Mouse (Mus musculus) midbrain, embryonic 16.5 days (tissue): Measurements from ENCODE around the gene Prim2. TPM values are rescaled to one million over a fixed set of nuclear protein-coding genes. Genes with fewer than 3 reads are reported as not detected.
A peak's percentile ranks its signal among the peaks of the same experiment; 100 is the strongest.
"Not testable (repeated sequence)": the region's sequence is repeated elsewhere in the genome, so short reads cannot be mapped to it uniquely, and the experiment has no call there.

Experiments used
- ATAC-seq: fragments of 200-750 bp; cut with Nextera tagmentation; 2 replicates; pipeline ENCODE4 v1.8.0; 2017; ENCODE audit warnings: moderate TSS enrichment
- H3K27ac ChIP-seq: fragments of 300-500 bp; sonication (generic); 2 replicates; pipeline ENCODE4 v1.5.1; 2014; ENCODE audit warnings: mild to moderate bottlenecking, low read length, mixed read lengths
- H3K27me3 ChIP-seq: fragments of 300-500 bp; sonication (generic); 2 replicates; pipeline ENCODE4 v1.6.1; 2014; ENCODE audit warnings: low read depth, low read length, mixed read lengths; ENCODE audit not compliant: control insufficient read depth, insufficient read depth
- H3K36me3 ChIP-seq: fragments of 300-500 bp; sonication (generic); 2 replicates; pipeline ENCODE4 v1.6.1; 2014; ENCODE audit warnings: mild to moderate bottlenecking, low read length, moderate library complexity, mixed read lengths; ENCODE audit not compliant: control insufficient read depth, insufficient read depth
- H3K4me1 ChIP-seq: fragments of 300-500 bp; sonication (generic); 2 replicates; pipeline ENCODE4 v1.6.1; 2014; ENCODE audit warnings: mild to moderate bottlenecking, low read length, mixed read lengths; ENCODE audit not compliant: control insufficient read depth, insufficient read depth
- H3K4me2 ChIP-seq: fragments of 300-500 bp; sonication (generic); 2 replicates; pipeline ENCODE4 v1.6.1; 2014; ENCODE audit warnings: mild to moderate bottlenecking, low read length, mixed read lengths
- H3K4me3 ChIP-seq: fragments of 300-500 bp; sonication (generic); 2 replicates; pipeline ENCODE4 v1.5.1; 2014; ENCODE audit warnings: low read depth, mild to moderate bottlenecking, low read length, moderate library complexity, mixed read lengths
- H3K9ac ChIP-seq: fragments of 300-500 bp; sonication (generic); 2 replicates; pipeline ENCODE4 v1.6.1; 2014; ENCODE audit warnings: low read depth, low read length, mixed read lengths
- H3K9me3 ChIP-seq: fragments of 300-500 bp; sonication (generic); replicated peaks from 2 replicates; pipeline ENCODE4 v1.6.1; 2014; ENCODE audit warnings: mild to moderate bottlenecking, low read length, mixed read lengths; ENCODE audit not compliant: control insufficient read depth, poor library complexity, severe bottlenecking
- WGBS: fragments of 180-500 bp; shearing (Covaris S2); extraction: QIAGEN DNeasy Blood & Tissue Kit; methylation state at CpG from one replicate; pipeline ENCODE4 v1.1.7; 2014; 5-methylcytosine and 5-hydroxymethylcytosine counted together
- polyA plus RNA-seq: library from polyadenylated mRNA; unstranded; fragments of >200 nt; fragmentation: Nextera tagmentation; extraction: Ambion mirVana; gene quantifications from 2 replicates; pipeline ENCODE4 v1.2.1, GENCODE M21; 2015

The Prim2 gene
- polyA plus RNA-seq, 1 experiment from 2014 or later, result 21.4 TPM

GRCm38 (mm10) chr1:33647173-33647572, 22.4 kb downstream of the Prim2 start:
- Histone ChIP-seq H3K9me3 (no peaks in the 10 kb centered on the region), H3K27ac (no peak overlapping the region), H3K4me1 (no peaks in the 10 kb centered on the region), H3K36me3 (peaks cover 3% of the 10 kb centered on the region; the same call in 1 of the 2 replicates), H3K9ac (no peak overlapping the region), H3K27me3 (no peaks in the 10 kb centered on the region), H3K4me2 (no peak overlapping the region), H3K4me3 (no peak overlapping the region)
- peak; percentile 93 for ATAC-seq
- WGBS, result 70% methylated on average over 4 of the region's 4 CpGs

DNA sequence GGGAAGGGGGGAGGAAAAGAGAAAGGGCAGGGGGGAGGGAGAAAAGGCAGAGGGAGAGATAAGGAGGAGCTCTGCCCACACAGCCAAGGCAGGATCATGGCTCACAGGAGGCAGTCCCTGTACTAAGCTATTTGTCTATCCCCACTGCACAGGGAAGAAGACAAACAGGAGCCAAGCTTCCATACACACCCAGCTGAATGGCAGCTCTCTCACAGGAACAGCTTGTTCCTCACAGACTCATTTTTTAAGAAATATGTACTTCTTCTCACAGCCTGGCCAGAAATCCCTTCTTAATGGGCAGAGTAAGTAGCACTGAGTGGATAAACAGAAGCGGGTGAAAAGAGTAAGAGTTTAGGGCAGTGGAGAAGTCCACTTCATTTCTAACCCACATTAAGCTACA, 23.9 kb downstream of the Prim2 start:
- ATAC-seq, result no peak
- Histone ChIP-seq H3K9me3 (no peaks in the 10 kb centered on the region), H3K9ac (no peak overlapping the region), H3K27me3 (no peaks in the 10 kb centered on the region), H3K36me3 (peaks cover 3% of the 10 kb centered on the region; the same call in 1 of the 2 replicates), H3K4me1 (no peaks in the 10 kb centered on the region), H3K27ac (no peak overlapping the region), H3K4me3 (no peak overlapping the region), H3K4me2 (no peak overlapping the region)
- 88% methylated on average over 1 of the region's 1 CpGs for WGBS

- H3K27me3 ChIP-seq, result no peaks in the 10 kb centered on the region
- H3K36me3 ChIP-seq, result no peaks in the 10 kb centered on the region
- no peaks in the 10 kb centered on the region for H3K4me1 ChIP-seq
- no peak overlapping the region for H3K27ac ChIP-seq
- no peak overlapping the region for H3K9ac ChIP-seq
- no peak overlapping the region for H3K4me2 ChIP-seq
- H3K4me3 ChIP-seq, result no peak overlapping the region
- ATAC-seq, result no peak
- WGBS, result 91% methylated on average over 2 of the region's 2 CpGs
- 0 out of 2 replicates have a peak, but pooled peaks cover 3% of the 10 kb centered on the region for H3K9me3 ChIP-seq
These were observed 28.5 kb downstream of the Prim2 start for GRCm38 (mm10) chr1:33641139-33641538.

- Histone ChIP-seq H3K9ac (no peak overlapping the region), H3K4me1 (no peaks in the 10 kb centered on the region), H3K27me3 (no peaks in the 10 kb centered on the region), H3K36me3 (no peaks in the 10 kb centered on the region), H3K9me3 (0 out of 2 replicates have a peak, but pooled peaks cover 3% of the 10 kb centered on the region), H3K27ac (no peak overlapping the region), H3K4me2 (no peak overlapping the region), H3K4me3 (no peak overlapping the region)
- 96% methylated on average over 5 of the region's 5 CpGs for WGBS
- no peak for ATAC-seq
These were observed 29.5 kb downstream of the Prim2 start for GRCm38 (mm10) chr1:33640089-33640488.

DNA sequence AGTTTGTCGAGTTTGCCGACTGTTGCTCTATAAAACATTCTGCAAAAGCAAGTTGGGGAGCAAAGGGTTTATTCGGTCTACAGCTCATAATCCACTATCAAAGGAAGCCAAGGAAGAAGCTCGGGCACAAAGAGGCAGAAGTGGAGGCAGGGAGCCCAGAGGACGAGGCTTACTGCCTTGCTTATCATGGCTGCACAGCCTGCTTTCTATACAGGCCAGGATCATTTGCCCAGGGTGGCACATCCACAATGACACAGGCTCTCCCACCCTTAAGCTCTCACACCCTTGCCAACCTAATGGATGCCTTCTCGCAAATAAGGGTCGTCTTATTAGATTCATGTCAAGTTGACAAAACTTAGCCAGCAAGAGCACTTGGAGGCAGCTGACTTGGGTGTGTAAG, 30.4 kb downstream of the Prim2 start:
- no peaks in the 10 kb centered on the region for H3K36me3 ChIP-seq
- no peak overlapping the region for H3K27ac ChIP-seq
- WGBS, result 90% methylated on average over 7 of the region's 7 CpGs
- H3K4me1 ChIP-seq, result no peaks in the 10 kb centered on the region
- H3K4me3 ChIP-seq, result no peak overlapping the region
- no peak for ATAC-seq
- no peak overlapping the region for H3K4me2 ChIP-seq
- H3K9me3 ChIP-seq, result 0 out of 2 replicates have a peak, but pooled peaks cover 3% of the 10 kb centered on the region
- H3K9ac ChIP-seq, result no peak overlapping the region
- H3K27me3 ChIP-seq, result no peaks in the 10 kb centered on the region

DNA sequence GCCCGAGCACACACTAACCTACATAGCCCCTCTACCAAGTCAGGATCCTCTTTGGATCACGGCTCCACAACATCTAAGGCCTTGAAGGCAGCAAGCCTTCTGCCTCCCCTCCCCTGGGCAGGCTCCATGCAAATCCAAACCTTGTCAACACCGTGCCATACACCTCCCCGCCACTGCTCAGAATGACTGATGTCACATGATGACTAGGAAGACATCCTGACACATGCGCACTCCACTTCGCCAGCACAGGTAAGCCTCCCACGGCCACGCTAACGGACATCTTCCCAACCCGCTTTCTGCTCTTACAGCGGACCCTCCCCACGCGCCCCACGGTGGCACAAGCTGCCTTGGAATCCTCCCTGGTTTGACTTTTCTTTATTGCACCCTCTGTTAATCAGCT, 31.8 kb downstream of the Prim2 start:
- H3K9me3 ChIP-seq, result 0 out of 2 replicates have a peak, but pooled peaks cover 3% of the 10 kb centered on the region
- ATAC-seq, result no peak
- no peak overlapping the region for H3K27ac ChIP-seq
- no peak overlapping the region for H3K4me3 ChIP-seq
- H3K4me2 ChIP-seq, result no peak overlapping the region
- no peaks in the 10 kb centered on the region for H3K4me1 ChIP-seq
- H3K9ac ChIP-seq, result no peak overlapping the region
- 0 out of 2 replicates have a peak, but pooled peaks cover 2% of the 10 kb centered on the region for H3K36me3 ChIP-seq
- WGBS, result 94% methylated on average over 14 of the region's 14 CpGs
- H3K27me3 ChIP-seq, result no peaks in the 10 kb centered on the region

- H3K36me3 ChIP-seq, result 0 out of 2 replicates have a peak, but pooled peaks cover 2% of the 10 kb centered on the region
- H3K27me3 ChIP-seq, result no peaks in the 10 kb centered on the region
- no peak overlapping the region for H3K9ac ChIP-seq
- H3K27ac ChIP-seq, result no peak overlapping the region
- WGBS, result 89% methylated on average over 10 of the region's 10 CpGs
- ATAC-seq, result no peak
- no peak overlapping the region for H3K4me2 ChIP-seq
- H3K4me1 ChIP-seq, result no peaks in the 10 kb centered on the region
- H3K4me3 ChIP-seq, result no peak overlapping the region
- H3K9me3 ChIP-seq, result 0 out of 2 replicates have a peak, but pooled peaks cover 3% of the 10 kb centered on the region
These were observed 33.0 kb downstream of the Prim2 start for GRCm38 (mm10) chr1:33636421-33637195.

DNA sequence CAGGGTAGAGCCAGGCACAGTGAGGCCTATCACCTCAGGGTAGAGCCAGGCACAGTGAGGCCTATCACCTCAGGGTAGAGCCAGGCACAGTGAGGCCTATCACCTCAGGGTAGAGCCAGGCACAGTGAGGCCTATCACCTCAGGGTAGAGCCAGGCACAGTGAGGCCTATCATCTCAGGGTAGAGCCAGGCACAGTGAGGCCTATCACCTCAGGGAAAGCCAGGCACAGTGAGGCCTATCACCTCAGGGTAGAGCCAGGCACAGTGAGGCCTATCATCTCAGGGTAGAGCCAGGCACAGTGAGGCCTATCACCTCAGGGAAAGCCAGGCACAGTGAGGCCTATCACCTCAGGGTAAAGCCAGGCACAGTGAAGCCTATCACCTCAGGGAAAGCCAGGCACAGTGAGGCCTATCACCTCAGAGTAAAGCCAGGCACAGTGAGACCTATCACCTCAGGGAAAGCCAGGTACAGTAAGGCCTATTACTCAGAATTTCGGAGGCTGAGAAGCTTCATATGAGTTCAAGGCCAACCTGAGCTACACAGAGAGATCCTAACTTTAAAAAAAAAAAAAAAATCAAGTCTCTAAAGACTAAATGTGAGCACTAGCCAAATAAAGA, 38.5 kb downstream of the Prim2 start:
- not testable (repeated sequence) for H3K27ac ChIP-seq, H3K9ac ChIP-seq, H3K27me3 ChIP-seq, H3K4me1 ChIP-seq, ATAC-seq, H3K4me2 ChIP-seq, H3K36me3 ChIP-seq, H3K9me3 ChIP-seq, H3K4me3 ChIP-seq
- WGBS, result 97% methylated on average over 1 of the region's 1 CpGs

DNA sequence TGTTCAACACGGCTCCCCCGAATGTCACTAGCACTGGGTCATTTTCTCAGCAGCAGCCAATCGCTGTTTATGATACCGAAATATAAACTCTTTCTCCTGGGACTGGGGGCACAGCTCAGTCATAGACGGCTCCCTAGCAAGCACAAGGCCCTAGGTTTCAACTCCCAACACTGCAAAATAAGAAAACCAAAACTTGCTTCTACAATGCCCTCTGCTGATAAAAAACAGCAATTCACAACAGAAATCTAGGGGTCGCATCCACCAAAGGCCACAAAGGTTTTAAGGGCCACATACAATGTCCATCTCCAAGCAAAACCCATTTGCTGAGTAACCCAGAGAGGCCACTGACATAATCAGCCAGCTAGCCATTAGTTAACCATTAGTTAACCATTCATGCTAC, 41.8 kb downstream of the Prim2 start:
- no peak for ATAC-seq
- Histone ChIP-seq H3K4me1 (no peaks in the 10 kb centered on the region), H3K27ac (no peak overlapping the region), H3K9ac (no peak overlapping the region), H3K36me3 (peaks cover 4% of the 10 kb centered on the region; the same call in 1 of the 2 replicates), H3K9me3 (no peaks in the 10 kb centered on the region), H3K27me3 (no peaks in the 10 kb centered on the region), H3K4me2 (no peak overlapping the region), H3K4me3 (no peak overlapping the region)
- 85% methylated on average over 6 of the region's 6 CpGs for WGBS
